Comparison of ENCODE assay signal across 9 mouse cellular contexts in genomic region chr2:49569862-49570777, GRCm38 (mm10). TPM values are rescaled to one million over a fixed set of nuclear protein-coding genes. Genes with fewer than 3 reads are reported as not detected.
DNase-seq lines count a peak whose midpoint lies in the region; ATAC-seq and TF ChIP-seq lines count a peak whose summit lies in the region.
"Had no signal": no experiment of that assay in that cellular context is flagged by ENCODE, and none has a peak within 500 bp of the region (broad histone marks: within the 10 kb centered on the region; RNA-seq: fewer than 3 reads in every experiment).

No protein-coding gene starts in this region.

- no peaks in the 10 kb centered on the region for H3K36me3 ChIP-seq in CH12.LX (replicated peaks in 1 of 2; ENCODE audit: control insufficient read depth in 1 of 2, insufficient read depth in 1 of 2, low read length in 1 of 2)
- no peaks in the 10 kb centered on the region for H3K36me3 ChIP-seq in forebrain, embryonic 15.5 days
- no peaks in the 10 kb centered on the region for H3K36me3 ChIP-seq in hindbrain, embryonic 11.5 days (ENCODE audit: control insufficient read depth, insufficient read depth, low read length)
- no peaks in the 10 kb centered on the region for H3K36me3 ChIP-seq in neural tube, embryonic 13.5 days

- no peak for TF ChIP-seq RAD21 in CH12.LX (IDR thresholded peaks at IDR 0.05; ENCODE audit: low read depth, low read length)

- H3K27ac ChIP-seq in CH12.LX (ENCODE audit: insufficient read depth, low read depth), result no peak overlapping the region
- peak overlapping the region; percentile 76 for H3K27ac ChIP-seq in forebrain, embryonic 15.5 days (replicated peaks)
- H3K27ac ChIP-seq in hindbrain, embryonic 11.5 days (ENCODE audit: low read depth, low read length), result no peak overlapping the region
- H3K27ac ChIP-seq in neural tube, embryonic 13.5 days (replicated peaks), result peak overlapping the region; percentile 49; the same call in 1 of the 2 replicates
- H3K27ac ChIP-seq: kidney, postnatal 0 days had no signal

- H3K79me2 ChIP-seq in CH12.LX (replicated peaks; ENCODE audit: control insufficient read depth, extremely low read depth, insufficient read depth, poor library complexity, severe bottlenecking), result no peaks in the 10 kb centered on the region

- peak; percentile 76 for ATAC-seq in forebrain, embryonic 15.5 days (replicated peaks)
- no peak; the same call in 1 of the 2 replicates for ATAC-seq in hindbrain, embryonic 11.5 days (ENCODE audit: low FRiP score)
- ATAC-seq in neural tube, embryonic 13.5 days (ENCODE audit: low read depth), result peak; percentile 28; the same call in 1 of the 2 replicates

- 26% methylated on average over 16 of the region's 16 CpGs for WGBS in forebrain, embryonic 15.5 days
- WGBS in hindbrain, embryonic 11.5 days, result 72% methylated on average over 16 of the region's 16 CpGs
- 64% methylated on average over 16 of the region's 16 CpGs for WGBS in neural tube, embryonic 13.5 days

- peak overlapping the region in 1 of 3 experiments; percentile 10 for H3K4me3 ChIP-seq in CH12.LX (replicated peaks in 1 of 3; ENCODE audit: low read depth in 2 of 3, low read length in 2 of 3, poor library complexity in 1 of 3)
- H3K4me3 ChIP-seq in forebrain, embryonic 15.5 days, result no peak overlapping the region
- H3K4me3 ChIP-seq in hindbrain, embryonic 11.5 days (ENCODE audit: low read depth, low read length), result no peak overlapping the region
- H3K4me3 ChIP-seq in neural tube, embryonic 13.5 days, result no peak overlapping the region

- H3K4me1 ChIP-seq in CH12.LX (ENCODE audit: control insufficient read depth in 1 of 2, insufficient read depth in 2 of 2), result peaks cover 2 to 3% of the 10 kb centered on the region in 2 experiments; a peak in 1 of 4 replicates
- H3K4me1 ChIP-seq in forebrain, embryonic 15.5 days, result peaks cover 35% of the 10 kb centered on the region
- no peaks in the 10 kb centered on the region for H3K4me1 ChIP-seq in hindbrain, embryonic 11.5 days (replicated peaks; ENCODE audit: control insufficient read depth, insufficient read depth, low read length)
- peaks cover 38% of the 10 kb centered on the region for H3K4me1 ChIP-seq in neural tube, embryonic 13.5 days (replicated peaks)

- TF ChIP-seq POLR2A in CH12.LX (IDR thresholded peaks at IDR 0.05; ENCODE audit: low read depth, low read length), result no peak
- no peak for TF ChIP-seq POLR2A in brain, embryonic 14.5 days (IDR thresholded peaks at IDR 0.05; ENCODE audit: borderline replicate concordance, extremely low read depth, insufficient read depth, insufficient read length, poor library complexity, severe bottlenecking)

- H3K9ac ChIP-seq in CH12.LX (ENCODE audit: insufficient read depth, low read depth), result no peak overlapping the region
- H3K9ac ChIP-seq in forebrain, embryonic 15.5 days (replicated peaks), result no peak overlapping the region
- H3K9ac ChIP-seq in hindbrain, embryonic 11.5 days (ENCODE audit: low read depth, low read length), result no peak overlapping the region
- no peak overlapping the region for H3K9ac ChIP-seq in neural tube, embryonic 13.5 days

- TF ChIP-seq EP300 in CH12.LX (IDR thresholded peaks at IDR 0.05; ENCODE audit: low read length), result no peak

- no peaks in the 10 kb centered on the region for H3K27me3 ChIP-seq in CH12.LX (replicated peaks)
- H3K27me3 ChIP-seq in forebrain, embryonic 15.5 days, result no peaks in the 10 kb centered on the region
- no peaks in the 10 kb centered on the region for H3K27me3 ChIP-seq in hindbrain, embryonic 11.5 days (ENCODE audit: control insufficient read depth, insufficient read depth, low read length)
- H3K27me3 ChIP-seq in neural tube, embryonic 13.5 days, result no peaks in the 10 kb centered on the region

- DNase-seq in CH12.LX (ENCODE audit: extremely low read depth), result no peak
- DNase-seq in brain, embryonic 14.5 days (ENCODE audit: low read depth), result peak; percentile 91
- DNase-seq in hindbrain, embryonic 11.5 days (ENCODE audit: low spot score), result peak; percentile 19
- DNase-seq in left cerebral cortex, postnatal 14 days (ENCODE audit: low spot score in 2 of 2), result peak; percentile 30 to 39
- no peak for DNase-seq in urinary bladder, postnatal 10 days (ENCODE audit: low spot score)
- DNase-seq in gastrocnemius, postnatal 25 days, result no peak

- no peaks in the 10 kb centered on the region for H3K9me3 ChIP-seq in CH12.LX (replicated peaks; ENCODE audit: low read length)
- no peaks in the 10 kb centered on the region for H3K9me3 ChIP-seq in forebrain, embryonic 15.5 days
- no peaks in the 10 kb centered on the region for H3K9me3 ChIP-seq in hindbrain, embryonic 11.5 days (ENCODE audit: control insufficient read depth, low read length)
- no peaks in the 10 kb centered on the region for H3K9me3 ChIP-seq in neural tube, embryonic 13.5 days

- intact Hi-C loops in left cerebral cortex, postnatal 14 days (cut with DNase I), result loop anchor here (5.0 kb wide), 2 partner anchors 47 to 118 kb away; partner anchors contain the start of genes Epc2 and Kif5c

- dilution Hi-C loops in CH12.LX (cut with MboI; ENCODE audit: extremely low pct_ligation_motif_present, extremely low pct_unique_long_range_greater_than_20kb, low sequenced_read_pairs), result no loop called here

- in situ Hi-C loops in CH12.LX (cut with MboI; ENCODE audit: low pct_ligation_motif_present, low pct_unique_long_range_greater_than_20kb, low sequenced_read_pairs), result no loop called here

- H3K4me2 ChIP-seq in CH12.LX (ENCODE audit: insufficient read depth, low read depth, poor library complexity, severe bottlenecking), result peak overlapping the region; percentile 47
- H3K4me2 ChIP-seq in forebrain, embryonic 15.5 days (replicated peaks), result peak overlapping the region; percentile 14; the same call in 1 of the 2 replicates
- no peak overlapping the region for H3K4me2 ChIP-seq in hindbrain, embryonic 11.5 days (replicated peaks; ENCODE audit: low read depth, low read length)
- 0 out of 2 replicates have a peak overlapping the region, but pooled peaks have one; percentile 0 for H3K4me2 ChIP-seq in neural tube, embryonic 13.5 days

- TF ChIP-seq CTCF in CH12.LX (conservative IDR thresholded peaks at IDR 0.05 in 1 of 2, IDR thresholded peaks at IDR 0.05 in 1 of 2; ENCODE audit: low read depth in 2 of 2, low read length in 2 of 2), result no peak
- no peak for TF ChIP-seq CTCF in brain, embryonic 14.5 days (IDR thresholded peaks at IDR 0.05; ENCODE audit: borderline replicate concordance, extremely low read depth, insufficient read depth, insufficient read length)

TF ChIP-seq in CH12.LX, 34 proteins besides CTCF, POLR2A, EP300 and RAD21:
- TF ChIP-seq ETS1 (conservative IDR thresholded peaks at IDR 0.05; ENCODE audit: low read depth, low read length), result no peak
- TF ChIP-seq E2F4 (IDR thresholded peaks at IDR 0.05; ENCODE audit: insufficient replicate concordance, low read depth, low read length), result no peak
- no peak; the same call in 1 of the 2 replicates for TF ChIP-seq JUN (IDR thresholded peaks at IDR 0.05; ENCODE audit: insufficient read depth, low read depth, low read length)
- no peak for TF ChIP-seq GABPA (IDR thresholded peaks at IDR 0.05; ENCODE audit: insufficient replicate concordance, low read depth, low read length)

RNA-seq across cellular contexts. Expression of gene Kif5c, which starts 49.0 kb away (rescaled TPM):
- 3.5 and 4.8 TPM in 2 replicates for total RNA-seq in CH12.LX (2012; rRNA removed)
- total RNA-seq in CH12.LX (2014; rRNA removed), result 2.5 and 3.0 TPM in 2 replicates
- 3.1 and 4.4 TPM in 2 replicates for polyA plus RNA-seq in CH12.LX (2012; ENCODE audit: insufficient read length, low read depth)
- 123 and 253 TPM in 2 replicates for polyA plus RNA-seq in brain, embryonic 14.5 days (2012; rRNA removed)
- polyA plus RNA-seq in forebrain, embryonic 15.5 days (2015; fragmentation: Nextera tagmentation; extraction: Ambion mirVana), result 171 and 172 TPM in 2 replicates
- 112 and 115 TPM in 2 replicates for polyA plus RNA-seq in hindbrain, embryonic 11.5 days (2014; fragmentation: Nextera tagmentation; extraction: Ambion mirVana)
- 100 to 1,000 TPM; 532 to 560 TPM for total RNA-seq in left cerebral cortex, postnatal 14 days (2021)
- 181 and 182 TPM in 2 replicates for polyA plus RNA-seq in neural tube, embryonic 13.5 days (2015; fragmentation: Nextera tagmentation; extraction: Ambion mirVana)
- under 1 TPM; 0.24 to 0.41 TPM for total RNA-seq in gastrocnemius, postnatal 25 days (2021)

Comparison
In these comparisons a context has a peak if more than half of its experiments do, and no peak if none do; other contexts are left out.
1. DNase-seq: peak in brain, embryonic 14.5 days (single experiment), hindbrain, embryonic 11.5 days (single experiment) and left cerebral cortex, postnatal 14 days (2 of 2); none in CH12.LX (single experiment), urinary bladder, postnatal 10 days (single experiment) and gastrocnemius, postnatal 25 days (single experiment).
2. H3K27ac ChIP-seq: peak in forebrain, embryonic 15.5 days (single experiment) and neural tube, embryonic 13.5 days (single experiment); none in CH12.LX (single experiment) and hindbrain, embryonic 11.5 days (single experiment).
3. RNA of gene Kif5c, which starts 49.0 kb away (polyA plus RNA-seq): 123 to 253 TPM in brain, embryonic 14.5 days, 181 to 182 TPM in neural tube, embryonic 13.5 days, 171 to 172 TPM in forebrain, embryonic 15.5 days and 112 to 115 TPM in hindbrain, embryonic 11.5 days; 3.1 to 4.4 TPM in CH12.LX; every median in the first group is over 10 times any median in the second.